Mouse (Mus musculus): ENCODE results near the gene Agpat3.

The Agpat3 gene

DNA sequence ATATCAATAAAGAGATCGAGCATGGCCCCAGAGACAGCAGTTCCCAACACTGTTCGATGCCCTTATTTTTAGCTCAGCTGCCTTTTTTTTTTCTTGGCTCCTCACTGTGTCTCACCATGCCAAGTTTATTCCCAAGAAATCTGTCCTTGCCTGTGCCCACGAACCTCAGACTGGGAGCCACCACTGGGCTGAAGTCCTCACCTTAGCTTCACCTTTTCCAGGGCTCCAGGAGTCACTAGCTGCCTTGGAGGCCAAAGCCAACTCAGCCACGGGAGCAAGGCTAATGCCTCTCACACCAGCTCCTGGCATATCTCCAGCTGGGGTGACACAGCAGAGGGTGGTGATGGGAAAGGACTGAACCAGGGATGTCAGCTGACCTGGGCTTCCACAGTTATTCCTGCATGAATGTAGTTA lies 96.6 kb downstream of the Agpat3 start:
- no peak for DNase-seq (ENCODE audit: low read depth)

DNA sequence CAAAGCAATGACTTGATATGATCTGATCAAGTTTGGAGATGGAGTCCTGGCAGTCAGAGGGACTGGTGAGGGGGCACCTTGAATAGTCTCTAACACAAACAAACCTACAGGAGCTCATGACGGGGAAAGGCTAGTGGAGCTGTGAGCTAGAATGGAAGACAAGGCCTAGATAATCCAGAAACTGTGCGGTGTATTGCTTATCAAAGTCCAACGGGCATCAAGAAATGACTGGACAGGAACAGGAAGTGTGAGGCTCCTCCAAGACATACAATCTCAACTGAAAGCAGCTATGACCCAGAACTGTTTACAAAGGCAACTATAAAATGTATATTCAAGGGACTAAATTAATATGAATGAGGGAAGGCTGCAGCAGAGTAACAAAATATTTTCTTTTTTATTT lies 105.1 kb downstream of the Agpat3 start:
- DNase-seq (ENCODE audit: low read depth) = no peak

- no peak for DNase-seq (ENCODE audit: low read depth)
Observed at GRCm38 (mm10) chr10:78246725-78247124, 105.6 kb downstream of the Agpat3 start.

DNA sequence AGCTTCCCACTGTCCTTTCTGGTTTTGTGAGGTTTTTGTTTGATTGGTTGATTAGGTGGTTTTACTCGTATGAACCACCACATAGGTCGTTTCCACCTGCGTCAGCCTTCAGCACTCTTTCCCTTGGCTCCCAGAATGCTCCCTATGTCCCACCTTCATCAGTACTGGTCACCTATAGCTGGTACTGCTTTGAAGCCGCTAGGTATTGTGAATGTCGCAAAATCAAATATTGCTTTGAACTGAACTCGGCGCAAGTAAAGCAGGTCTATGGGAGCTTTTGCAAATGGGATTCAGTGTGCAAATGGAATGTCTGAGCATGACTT lies 107.1 kb downstream of the Agpat3 start:
- DNase-seq (ENCODE audit: low read depth) = no peak

DNA sequence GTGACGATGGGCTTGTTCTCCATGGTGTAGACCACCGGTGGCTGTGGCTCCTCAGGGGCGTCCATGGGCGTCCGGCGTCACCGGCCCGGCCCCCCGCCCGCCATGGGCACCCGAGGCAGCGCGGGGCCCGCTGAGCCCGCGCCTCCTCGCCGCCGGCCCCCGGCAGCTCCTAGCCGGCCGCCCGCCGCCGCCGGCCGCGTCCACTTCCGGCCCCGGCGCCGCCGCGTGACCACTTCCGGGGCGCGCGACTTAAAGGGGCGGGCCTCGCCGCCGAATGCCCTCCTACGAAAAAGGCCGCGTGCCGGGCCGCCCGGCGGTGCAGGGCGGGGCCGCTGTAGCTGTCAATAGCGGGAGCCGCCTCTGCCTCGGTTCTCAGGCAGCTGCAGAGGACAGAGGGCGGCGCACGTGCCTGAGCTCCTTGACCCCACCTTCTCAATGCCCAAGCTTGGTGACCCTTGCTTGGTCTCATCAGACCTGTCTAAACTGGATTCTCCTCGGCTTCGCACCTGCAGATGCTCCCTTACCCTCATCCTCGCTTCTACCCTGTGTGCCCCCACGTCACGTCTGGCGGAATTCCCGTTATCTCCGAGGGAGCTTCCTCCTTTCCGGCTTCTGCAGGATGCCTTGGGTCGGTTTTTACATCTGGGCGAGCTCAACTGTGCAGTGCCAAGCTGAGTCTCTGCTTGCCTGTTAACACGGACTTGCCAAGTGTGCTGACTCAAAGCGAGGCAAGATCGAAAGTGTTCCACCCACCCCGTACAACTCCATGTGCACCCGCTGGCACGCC lies 107.7 kb downstream of the Agpat3 start, which contains the start of gene Trappc10:
TSS of gene Trappc10 (minus strand) at position 204 of the 787 bp plus-strand sequence.
- peak; percentile 58 for DNase-seq (ENCODE audit: low read depth)

- DNase-seq (ENCODE audit: low read depth) = no peak
Observed at GRCm38 (mm10) chr10:78244058-78244437, 108.2 kb downstream of the Agpat3 start.

- no peak for DNase-seq (ENCODE audit: low read depth)
Observed at GRCm38 (mm10) chr10:78238926-78239325, 113.4 kb downstream of the Agpat3 start.

- no peak for DNase-seq (ENCODE audit: low read depth)
Observed at GRCm38 (mm10) chr10:78238297-78238696, 114.0 kb downstream of the Agpat3 start.

DNA sequence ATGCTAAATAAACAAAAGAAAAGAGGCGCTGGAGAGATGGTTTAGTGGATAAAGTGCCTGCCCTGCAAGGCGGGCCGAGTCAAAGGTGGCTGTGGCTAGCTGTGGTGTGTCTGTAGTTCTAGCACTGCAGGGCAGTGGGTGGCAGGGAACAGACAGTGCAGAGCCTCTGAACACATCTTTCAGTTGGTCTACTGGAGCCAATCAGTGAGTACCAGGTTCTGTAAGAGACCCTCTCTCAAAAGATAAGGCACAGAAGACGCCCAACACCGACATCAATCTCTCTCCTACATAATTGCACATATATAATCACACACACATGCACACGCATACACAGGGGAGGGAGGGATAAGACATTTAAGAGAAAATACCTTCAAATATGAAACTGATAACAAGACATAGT lies 114.5 kb downstream of the Agpat3 start:
- no peak for DNase-seq (ENCODE audit: low read depth)

DNA sequence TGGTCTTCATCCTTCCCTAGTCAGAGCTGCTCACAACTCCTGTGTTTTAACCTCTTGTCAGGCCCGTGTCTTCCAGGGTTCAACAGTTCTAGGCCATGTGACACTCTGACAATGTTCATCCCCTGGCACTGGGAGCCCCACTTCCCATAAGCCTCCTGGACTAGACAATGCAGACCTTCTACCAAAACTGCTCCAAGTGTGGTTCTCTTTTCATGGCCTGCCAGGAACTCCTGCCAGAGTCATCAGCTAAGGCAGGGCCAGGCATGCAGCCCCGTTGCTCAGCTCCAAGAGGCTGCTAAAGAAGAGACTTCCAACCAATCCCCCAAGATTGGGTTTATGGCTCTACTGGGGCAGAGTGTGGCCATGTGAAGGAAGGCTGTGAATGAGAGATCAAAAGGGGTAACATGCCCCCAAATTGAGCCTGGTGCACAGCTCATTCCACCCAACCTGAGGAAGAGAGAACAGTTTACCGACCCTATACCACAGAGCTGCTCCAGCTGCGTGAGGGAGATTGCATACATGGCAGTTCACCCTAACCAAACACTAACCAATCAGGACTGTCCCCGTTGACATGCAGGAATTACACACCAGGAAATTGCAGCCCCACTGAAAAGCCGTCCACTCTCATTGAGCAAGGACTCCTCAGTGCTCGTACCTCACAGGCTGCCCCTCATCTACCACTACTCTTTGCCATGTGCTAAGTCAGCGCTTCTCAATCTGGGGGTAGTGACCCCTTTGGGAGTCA lies 115.2 kb downstream of the Agpat3 start:
- no peak for DNase-seq (ENCODE audit: low read depth)

DNA sequence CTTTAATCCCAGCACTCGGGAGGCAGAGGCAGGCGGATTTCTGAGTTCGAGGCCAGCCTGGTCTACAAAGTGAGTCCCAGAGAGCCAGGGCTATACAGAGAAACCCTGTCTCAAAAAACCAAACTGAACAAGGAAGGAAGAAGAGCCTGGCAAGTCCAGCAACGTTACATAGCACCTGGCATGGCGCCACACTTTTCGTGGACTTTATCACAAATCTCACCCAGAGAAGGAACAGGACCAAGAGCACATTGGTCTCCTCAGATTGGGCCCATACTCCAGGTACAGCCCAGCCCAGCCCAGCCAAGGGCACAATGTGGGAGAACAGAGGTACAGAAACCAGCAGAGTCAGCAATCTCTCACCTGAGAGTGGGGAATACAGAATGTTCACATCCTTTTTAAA lies 118.5 kb downstream of the Agpat3 start:
- no peak for DNase-seq (ENCODE audit: low read depth)

- DNase-seq (ENCODE audit: low read depth) = no peak
Observed at GRCm38 (mm10) chr10:78233161-78233560, 119.1 kb downstream of the Agpat3 start.

DNA sequence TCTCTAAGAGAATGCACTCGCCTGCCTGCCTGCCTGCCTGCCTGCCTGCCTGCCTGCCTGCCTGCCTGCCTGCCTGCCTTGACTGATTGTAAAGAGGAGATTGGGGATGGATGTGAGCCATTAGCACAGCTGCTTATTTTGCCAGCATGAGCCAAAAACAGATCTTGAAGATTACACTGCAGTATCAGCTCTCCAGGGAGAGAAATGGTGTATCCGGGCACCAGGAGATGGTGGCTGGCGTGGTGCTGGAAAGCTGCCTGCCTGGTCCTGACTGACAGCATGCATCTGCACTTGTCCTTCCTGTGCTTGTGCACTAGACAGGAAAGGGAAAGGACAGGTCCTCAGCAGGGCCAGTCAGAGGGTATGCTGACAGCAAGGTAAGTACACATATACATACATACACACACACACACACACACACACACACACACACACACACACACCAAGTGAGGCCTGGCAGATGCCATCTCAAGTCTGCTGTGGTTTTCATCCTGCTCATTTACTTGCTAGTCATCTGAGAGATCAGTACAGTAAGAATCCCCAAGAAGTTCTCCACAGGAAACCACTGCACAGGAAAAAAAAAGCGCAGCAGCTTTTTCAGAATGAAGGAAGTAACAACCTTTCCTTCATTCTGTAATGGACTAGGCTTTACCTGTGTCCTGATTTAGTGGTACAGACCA lies 119.8 kb downstream of the Agpat3 start:
- DNase-seq (ENCODE audit: low read depth) = no peak

DNA sequence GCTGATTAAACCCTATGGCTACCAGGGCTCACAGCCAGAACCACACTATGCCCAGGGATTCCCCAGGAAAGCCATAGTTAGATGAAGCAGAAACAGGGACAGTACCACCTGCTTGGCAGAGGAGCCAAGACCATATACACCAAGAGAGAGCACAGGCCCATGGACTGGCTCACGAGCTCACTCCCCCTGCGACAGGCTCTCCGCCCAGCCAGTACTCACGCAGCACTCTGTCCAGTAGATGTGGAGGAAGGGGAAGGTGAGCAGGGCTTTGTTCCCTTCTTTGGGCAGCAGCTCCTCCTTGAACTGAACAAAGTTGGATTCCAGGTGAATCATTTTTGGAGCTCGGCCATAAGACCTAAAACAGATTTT lies 123.7 kb downstream of the Agpat3 start:
- no peak for DNase-seq (ENCODE audit: low read depth)

GRCm38 (mm10) chr10:78227875-78228559 lies 124.3 kb downstream of the Agpat3 start:
- DNase-seq (ENCODE audit: low read depth) = no peak

DNA sequence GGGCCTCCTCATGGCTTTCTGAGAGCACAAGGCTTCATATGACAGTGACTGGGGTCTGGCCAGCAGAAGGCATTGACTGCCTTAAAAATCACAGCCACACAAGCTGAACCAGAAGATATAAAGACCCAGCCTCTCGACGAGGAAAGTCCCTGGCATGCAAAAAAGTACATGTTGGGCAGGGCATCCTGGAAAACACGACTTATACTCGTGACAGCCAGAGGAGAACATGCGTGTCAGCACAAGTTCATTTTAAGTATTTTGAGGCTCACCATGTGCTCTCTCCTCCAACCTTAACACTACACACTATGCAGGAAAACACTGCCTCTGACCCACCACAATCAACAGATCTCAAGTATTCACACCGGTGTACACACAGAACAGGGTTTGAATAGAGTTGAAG lies 128.2 kb downstream of the Agpat3 start:
- DNase-seq (ENCODE audit: low read depth) = no peak

DNA sequence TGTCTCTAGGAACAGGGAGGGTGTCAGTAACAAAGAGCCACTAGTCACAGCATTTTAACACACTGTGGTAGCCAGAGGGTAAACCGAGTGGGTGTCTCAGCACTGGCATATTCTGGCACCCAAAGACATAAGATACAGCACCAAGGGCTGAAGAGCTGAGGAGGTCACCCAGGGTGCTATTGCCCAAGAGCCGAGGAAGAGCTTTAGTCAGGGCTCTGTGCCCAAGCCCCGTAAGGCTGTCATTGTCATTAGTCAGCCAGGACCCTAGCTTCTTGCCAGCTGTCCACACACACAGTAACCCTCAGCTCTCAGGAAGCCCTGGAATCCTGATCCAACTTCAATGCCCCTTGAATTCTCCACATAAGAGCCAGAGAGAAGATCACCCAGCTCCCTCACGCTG lies 129.4 kb downstream of the Agpat3 start:
- no peak for DNase-seq (ENCODE audit: low read depth)

GRCm38 (mm10) chr10:78221315-78221714 lies 131.0 kb downstream of the Agpat3 start:
- no peak for DNase-seq (ENCODE audit: low read depth)

DNA sequence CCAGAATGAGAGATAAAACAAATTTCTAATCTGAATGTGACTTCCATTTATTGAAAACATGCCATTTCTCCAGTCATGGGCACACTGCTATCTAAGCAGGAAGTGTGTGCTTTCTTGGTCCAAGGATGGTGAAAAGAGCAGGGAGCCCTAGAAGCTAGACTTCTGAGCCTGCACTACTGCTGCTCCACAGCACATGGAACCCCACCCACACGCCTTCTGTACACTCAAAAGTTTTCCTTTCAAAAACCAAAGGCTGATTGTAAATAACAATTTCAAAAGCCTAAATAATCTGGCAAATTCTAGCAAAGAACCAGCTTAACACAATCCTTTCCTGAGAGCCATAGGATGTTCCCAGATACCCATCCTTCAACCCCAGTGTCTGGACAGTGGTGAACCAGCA lies 132.8 kb downstream of the Agpat3 start:
- no peak for DNase-seq (ENCODE audit: low read depth)

Measured in c-Kit-positive CD71-negative TER-119-negative erythroid progenitor cells, embryonic 14.5 days (primary cell).